Mouse (Mus musculus) limb, embryonic 14.5 days (tissue): ENCODE results near the gene Dapp1. TPM values are rescaled to one million over a fixed set of nuclear protein-coding genes. Genes with fewer than 3 reads are reported as not detected.

Experiments used
- ATAC-seq: fragments of 200-750 bp; cut with Nextera tagmentation; 2 replicates; pipeline ENCODE4 v1.8.0; 2017; ENCODE audit warnings: low read depth, moderate number of reproducible peaks, moderate TSS enrichment; ENCODE audit not compliant: low FRiP score
- DNase-seq: peaks from one replicate; pipeline ENCODE4 v3.0.0-alpha.2; 2015; ENCODE audit warnings: low spot score
- H3K27ac ChIP-seq: fragments of 300-500 bp; sonication (generic); replicated peaks from 2 replicates; pipeline ENCODE4 v1.5.1; 2014; ENCODE audit warnings: low read depth, mild to moderate bottlenecking, low read length, moderate library complexity, mixed read lengths
- H3K27me3 ChIP-seq: fragments of 300-500 bp; sonication (generic); 2 replicates; pipeline ENCODE4 v1.6.1; 2014; ENCODE audit warnings: low read length, mixed read lengths; ENCODE audit not compliant: control insufficient read depth, insufficient read depth
- H3K36me3 ChIP-seq: fragments of 300-500 bp; sonication (generic); 2 replicates; pipeline ENCODE4 v1.6.1; 2014; ENCODE audit warnings: mild to moderate bottlenecking, low read length, moderate library complexity, mixed read lengths; ENCODE audit not compliant: control insufficient read depth, insufficient read depth
- H3K4me1 ChIP-seq: fragments of 300-500 bp; sonication (generic); 2 replicates; pipeline ENCODE4 v1.6.1; 2014; ENCODE audit warnings: antibody characterized with exemption, low read length, mixed read lengths; ENCODE audit not compliant: control insufficient read depth, insufficient read depth
- H3K4me2 ChIP-seq: fragments of 300-500 bp; sonication (generic); replicated peaks from 2 replicates; pipeline ENCODE4 v1.6.1; 2014; ENCODE audit warnings: low read depth, mild to moderate bottlenecking, low read length, moderate library complexity; ENCODE audit not compliant: severe bottlenecking
- H3K4me3 ChIP-seq: fragments of 300-500 bp; sonication (generic); replicated peaks from 2 replicates; pipeline ENCODE4 v1.5.1; 2014; ENCODE audit warnings: low read length
- H3K9ac ChIP-seq: fragments of 300-500 bp; sonication (generic); 2 replicates; pipeline ENCODE4 v1.6.1; 2014; ENCODE audit warnings: mild to moderate bottlenecking, low read depth, low read length, moderate library complexity; ENCODE audit not compliant: severe bottlenecking
- H3K9me3 ChIP-seq: fragments of 300-500 bp; sonication (generic); 2 replicates; pipeline ENCODE4 v1.6.1; 2016; ENCODE audit warnings: low read length; ENCODE audit not compliant: control insufficient read depth
- POLR2A ChIP-seq: fragments of 200-500 bp; IDR thresholded peaks from 2 replicates; pipeline ENCODE4 v1.8.0; 2012; ENCODE audit warnings: inconsistent platforms, mild to moderate bottlenecking, moderate library complexity, borderline replicate concordance; ENCODE audit not compliant: insufficient read depth, insufficient read length; ENCODE audit errors: extremely low read depth
- WGBS: fragments of 180-500 bp; shearing (Covaris S2); extraction: QIAGEN DNeasy Blood & Tissue Kit; methylation state at CpG from one replicate; pipeline ENCODE4 v1.1.7; 2014; 5-methylcytosine and 5-hydroxymethylcytosine counted together
- polyA plus RNA-seq, 2 experiments: library from polyadenylated mRNA; depleted of rRNA in 1 of 2; stranded (reverse) in 1 of 2; unstranded in 1 of 2; fragments of >200 nt; fragmentation: Nextera tagmentation in 1 of 2; extraction: Ambion mirVana in 1 of 2; gene quantifications; 2 replicates each; pipeline versions ENCODE4 v1.2.1 to v1.2.3; 2012 to 2014

Dapp1 gene
- polyA plus RNA-seq, 2 experiments: 5.4 to 6.0 TPM

DNA sequence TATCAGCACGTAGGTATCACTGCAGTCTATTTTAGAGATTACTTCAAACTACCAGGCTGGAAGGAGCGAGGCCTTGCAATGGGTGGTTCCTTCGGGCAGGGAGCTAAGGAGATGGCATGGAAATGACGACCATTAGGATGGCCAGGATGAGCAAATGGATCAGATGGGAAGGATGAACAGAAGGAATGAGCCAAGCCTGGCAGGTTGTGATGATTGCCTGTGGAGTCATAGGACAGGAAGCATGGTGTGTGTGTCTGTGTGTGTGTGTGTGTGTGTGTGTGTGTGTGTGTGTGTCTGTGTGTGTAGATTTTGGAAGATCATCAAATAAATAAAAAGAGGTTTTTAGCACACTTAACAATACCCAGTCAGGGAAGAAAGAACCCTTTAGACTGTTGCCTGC lies 41.3 kb upstream of the Dapp1 start:
- WGBS: 87% methylated on average over 4 of the region's 4 CpGs
- H3K27ac ChIP-seq: no peak overlapping the region
- H3K9ac ChIP-seq: no peak overlapping the region
- DNase-seq (no peak), ATAC-seq (no peak)
- H3K36me3 ChIP-seq: no peaks in the 10 kb centered on the region
- no peaks in the 10 kb centered on the region for H3K9me3 ChIP-seq
- no peak overlapping the region for H3K4me3 ChIP-seq
- no peaks in the 10 kb centered on the region for H3K27me3 ChIP-seq
- H3K4me1 ChIP-seq: no peaks in the 10 kb centered on the region
- no peak for TF ChIP-seq POLR2A
- H3K4me2 ChIP-seq: no peak overlapping the region

DNA sequence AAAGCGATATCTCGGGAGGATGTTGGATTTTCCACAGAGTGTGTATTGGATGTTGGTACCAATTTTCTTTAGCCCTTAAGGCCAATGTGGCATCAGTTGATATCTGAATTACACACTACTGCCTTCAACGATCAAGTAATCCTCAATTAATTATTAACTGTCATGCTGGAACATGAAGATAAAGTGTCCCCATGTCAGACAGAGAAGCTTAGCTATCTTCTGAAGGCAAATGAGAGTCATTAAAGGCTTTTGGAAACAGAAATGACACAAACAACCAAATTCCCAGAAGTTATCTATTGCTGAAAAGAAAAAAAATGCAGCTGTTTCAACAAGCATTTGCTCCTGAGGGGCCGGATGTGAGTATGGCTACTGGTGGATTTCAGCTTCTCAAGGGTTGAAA lies 40.7 kb upstream of the Dapp1 start:
- H3K36me3 ChIP-seq: no peaks in the 10 kb centered on the region
- no peak overlapping the region for H3K4me2 ChIP-seq
- DNase-seq: no peak
- H3K27ac ChIP-seq: no peak overlapping the region
- no peak overlapping the region for H3K9ac ChIP-seq
- H3K9me3 ChIP-seq: no peaks in the 10 kb centered on the region
- 88% methylated on average over 4 of the region's 4 CpGs for WGBS
- no peaks in the 10 kb centered on the region for H3K27me3 ChIP-seq
- TF ChIP-seq POLR2A: no peak
- no peak overlapping the region for H3K4me3 ChIP-seq
- H3K4me1 ChIP-seq: no peaks in the 10 kb centered on the region
- ATAC-seq: no peak

DNA sequence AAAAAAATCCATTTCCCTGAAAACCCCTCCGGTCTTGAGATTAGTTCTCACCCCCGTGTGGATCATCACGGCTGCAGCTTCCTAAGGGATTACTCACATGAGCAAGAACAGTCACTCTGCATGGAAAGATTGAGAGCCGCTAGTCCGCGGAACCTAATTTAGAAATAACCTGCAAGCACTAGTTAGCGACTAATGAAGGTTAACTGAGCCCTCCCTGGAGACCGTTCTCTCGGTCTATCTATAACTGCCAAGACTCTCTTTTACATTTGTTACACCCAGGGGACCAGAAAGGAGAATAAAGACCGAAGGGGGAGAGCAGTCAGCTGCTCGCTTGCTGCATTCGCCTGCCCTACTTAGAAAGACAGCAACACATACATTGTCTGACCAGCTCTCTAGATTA lies 35.5 kb upstream of the Dapp1 start:
- H3K27ac ChIP-seq: no peak overlapping the region
- H3K9me3 ChIP-seq: no peaks in the 10 kb centered on the region
- no peak for TF ChIP-seq POLR2A
- H3K9ac ChIP-seq: no peak overlapping the region
- 67% methylated on average over 12 of the region's 12 CpGs for WGBS
- DNase-seq (peak; percentile 25), ATAC-seq (peak; percentile 44)
- no peaks in the 10 kb centered on the region for H3K36me3 ChIP-seq
- H3K4me1 ChIP-seq: no peaks in the 10 kb centered on the region
- H3K4me2 ChIP-seq: 0 out of 2 replicates have a peak overlapping the region, but pooled peaks have one; percentile 15
- no peak overlapping the region for H3K4me3 ChIP-seq
- H3K27me3 ChIP-seq: no peaks in the 10 kb centered on the region

DNA sequence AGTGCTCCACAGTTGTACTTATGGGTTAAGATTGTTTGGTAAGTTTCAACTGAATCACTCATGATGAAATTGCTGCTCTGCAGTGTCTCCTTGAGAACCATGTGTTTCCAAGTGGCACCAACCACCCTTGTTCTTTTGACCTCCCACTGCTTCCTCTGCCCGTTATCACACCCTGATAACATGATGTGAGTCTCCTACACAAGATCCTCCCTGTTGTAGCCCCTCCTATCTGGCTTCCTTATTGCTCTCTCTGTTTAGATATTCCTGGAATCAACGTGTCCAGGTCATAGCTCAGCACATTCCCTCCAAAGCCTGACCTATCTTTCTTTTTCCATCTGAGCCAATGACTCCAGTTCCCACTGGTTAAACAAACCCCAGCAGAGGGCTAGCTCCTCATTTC lies 33.4 kb upstream of the Dapp1 start:
- H3K27me3 ChIP-seq: no peaks in the 10 kb centered on the region
- H3K4me2 ChIP-seq: no peak overlapping the region
- no peaks in the 10 kb centered on the region for H3K36me3 ChIP-seq
- no peaks in the 10 kb centered on the region for H3K9me3 ChIP-seq
- DNase-seq: no peak
- no peak overlapping the region for H3K4me3 ChIP-seq
- TF ChIP-seq POLR2A: no peak
- no peak overlapping the region for H3K27ac ChIP-seq
- no peaks in the 10 kb centered on the region for H3K4me1 ChIP-seq
- H3K9ac ChIP-seq: no peak overlapping the region
- WGBS: 91% methylated on average over 2 of the region's 2 CpGs
- no peak for ATAC-seq

DNA sequence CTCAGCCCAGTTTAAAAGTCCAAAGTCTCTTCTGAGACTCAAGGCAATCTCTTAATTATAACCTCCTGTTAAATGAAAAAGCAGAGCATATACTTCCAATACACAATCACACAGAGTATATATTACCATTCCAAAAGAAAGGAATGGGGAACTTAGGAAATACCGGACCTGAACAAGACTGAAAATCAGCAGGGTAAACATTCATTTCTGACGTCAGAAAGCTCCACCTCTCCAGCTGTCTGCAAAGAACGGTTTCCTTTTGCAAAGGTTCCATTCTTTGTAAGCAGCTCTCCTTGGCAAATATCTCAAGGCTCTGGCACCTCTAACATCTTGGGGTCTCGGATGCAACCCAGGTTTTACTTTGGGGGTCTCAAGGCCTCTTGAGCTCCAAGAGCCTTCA lies 31.0 kb upstream of the Dapp1 start:
- Histone ChIP-seq H3K27me3 (no peaks in the 10 kb centered on the region), H3K36me3 (no peaks in the 10 kb centered on the region), H3K27ac (no peak overlapping the region), H3K9ac (no peak overlapping the region), H3K4me3 (no peak overlapping the region), H3K9me3 (no peaks in the 10 kb centered on the region), H3K4me2 (no peak overlapping the region), H3K4me1 (no peaks in the 10 kb centered on the region)
- no peak for TF ChIP-seq POLR2A
- 56% methylated on average over 4 of the region's 4 CpGs for WGBS
- DNase-seq: no peak
- no peak for ATAC-seq

DNA sequence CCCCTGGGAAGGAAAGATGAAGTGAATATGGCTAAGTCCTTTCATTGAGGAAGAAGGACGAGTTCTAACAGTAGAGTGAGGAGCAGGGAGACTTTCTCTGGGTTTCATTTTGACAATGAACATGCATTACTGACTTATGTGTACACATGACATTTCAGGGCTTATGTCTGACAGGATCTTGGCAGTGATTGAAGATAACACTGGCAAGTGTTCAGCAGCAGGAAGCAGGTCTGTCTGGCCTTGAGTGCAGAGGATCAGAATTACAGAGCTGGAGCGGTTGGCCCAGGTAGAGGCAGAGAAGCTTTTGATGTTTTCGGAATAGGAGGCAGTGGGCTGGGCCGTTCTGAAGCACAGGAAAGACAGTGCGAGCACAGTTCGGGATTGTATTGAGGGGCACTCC lies 26.8 kb upstream of the Dapp1 start:
- Histone ChIP-seq H3K4me1 (no peaks in the 10 kb centered on the region), H3K4me2 (no peak overlapping the region), H3K4me3 (no peak overlapping the region), H3K36me3 (no peaks in the 10 kb centered on the region), H3K9ac (no peak overlapping the region), H3K9me3 (no peaks in the 10 kb centered on the region), H3K27ac (no peak overlapping the region), H3K27me3 (no peaks in the 10 kb centered on the region)
- DNase-seq (no peak), ATAC-seq (no peak)
- 64% methylated on average over 6 of the region's 6 CpGs for WGBS
- no peak for TF ChIP-seq POLR2A
